ENCODE assay signal across 11 mouse cellular contexts in the genomic region with DNA sequence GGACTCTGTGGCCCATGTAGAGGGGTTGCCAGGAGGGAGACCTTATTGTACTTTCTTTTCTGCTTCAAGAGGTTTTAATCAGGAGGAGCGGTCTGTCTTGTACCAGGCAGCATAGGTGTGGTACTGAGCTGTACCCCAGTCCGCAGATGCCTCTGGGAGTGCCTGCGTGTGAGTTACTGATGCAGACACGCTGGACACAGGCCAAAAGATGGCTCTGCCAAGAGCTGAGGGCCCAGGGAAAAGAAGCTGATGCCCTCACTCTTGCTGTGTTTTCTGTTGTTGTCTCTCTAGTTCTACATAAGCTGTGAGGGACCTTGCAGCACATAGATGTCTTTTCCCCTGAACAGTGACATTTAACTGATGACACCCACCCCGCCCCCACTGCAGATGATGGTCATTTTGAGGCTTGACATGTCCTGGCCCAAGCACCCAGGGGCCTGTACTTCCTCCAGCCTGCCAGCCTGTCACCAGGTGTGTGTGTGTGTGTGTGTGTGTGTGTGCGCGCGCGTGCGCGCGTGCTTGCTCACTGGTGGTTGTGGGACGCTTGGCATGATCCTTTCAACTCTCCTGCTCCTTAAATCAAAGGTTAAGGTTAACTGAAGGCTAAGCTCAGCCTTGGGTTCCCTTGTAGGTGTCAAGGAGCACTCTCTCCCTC. TPM values are rescaled to one million over a fixed set of nuclear protein-coding genes. Genes with fewer than 3 reads are reported as not detected.
A peak's percentile ranks its signal among the peaks of the same experiment; 100 is the strongest.
DNase-seq lines count a peak whose midpoint lies in the region; ATAC-seq and TF ChIP-seq lines count a peak whose summit lies in the region.
"Had no signal": no experiment of that assay in that cellular context is flagged by ENCODE, and none has a peak within 500 bp of the region (broad histone marks: within the 10 kb centered on the region; RNA-seq: fewer than 3 reads in every experiment).

No protein-coding gene starts in this region.

- H3K4me3 ChIP-seq in heart, embryonic 13.5 days = no peak overlapping the region
- no peak overlapping the region for H3K4me3 ChIP-seq in midbrain, embryonic 10.5 days
- H3K4me3 ChIP-seq in midbrain, embryonic 16.5 days (ENCODE audit: low read depth, low read length) = no peak overlapping the region
- H3K4me3 ChIP-seq in forebrain, embryonic 13.5 days = no peak overlapping the region
- H3K4me3 ChIP-seq: limb, embryonic 13.5 days; midbrain, embryonic 12.5 days had no signal

- no peak for TF ChIP-seq CTCF in brain, embryonic 14.5 days (IDR thresholded peaks at IDR 0.05; ENCODE audit: borderline replicate concordance, extremely low read depth, insufficient read depth, insufficient read length)

- TF ChIP-seq POLR2A in brain, embryonic 14.5 days (IDR thresholded peaks at IDR 0.05; ENCODE audit: borderline replicate concordance, extremely low read depth, insufficient read depth, insufficient read length, poor library complexity, severe bottlenecking) = no peak

- 83% methylated on average over 13 of the region's 13 CpGs for WGBS in heart, embryonic 13.5 days
- 97% methylated on average over 13 of the region's 13 CpGs for WGBS in midbrain, embryonic 10.5 days
- 91% methylated on average over 13 of the region's 13 CpGs for WGBS in midbrain, embryonic 16.5 days
- 89% methylated on average over 13 of the region's 13 CpGs for WGBS in forebrain, embryonic 13.5 days

- H3K4me2 ChIP-seq in heart, embryonic 13.5 days = no peak overlapping the region
- H3K4me2 ChIP-seq in midbrain, embryonic 16.5 days (ENCODE audit: low read length) = no peak overlapping the region
- H3K4me2 ChIP-seq in forebrain, embryonic 13.5 days = no peak overlapping the region
- H3K4me2 ChIP-seq: limb, embryonic 13.5 days; midbrain, embryonic 12.5 days had no signal

- no peak for ATAC-seq in heart, embryonic 13.5 days (ENCODE audit: extremely low read depth, insufficient number of reproducible peaks, low FRiP score, low TSS enrichment)
- ATAC-seq in midbrain, embryonic 16.5 days = no peak
- no peak for ATAC-seq in forebrain, embryonic 13.5 days

- peak overlapping the region; percentile 47 for H3K9ac ChIP-seq in heart, embryonic 13.5 days
- H3K9ac ChIP-seq in midbrain, embryonic 16.5 days (ENCODE audit: low read depth, low read length) = no peak overlapping the region
- no peak overlapping the region for H3K9ac ChIP-seq in forebrain, embryonic 13.5 days
- H3K9ac ChIP-seq: limb, embryonic 13.5 days; midbrain, embryonic 12.5 days had no signal

- intact Hi-C loops in heart, postnatal 25 days (cut with DNase I) = no loop called here

- peaks cover 85% of the 10 kb centered on the region for H3K4me1 ChIP-seq in heart, embryonic 13.5 days
- peaks cover 28% of the 10 kb centered on the region for H3K4me1 ChIP-seq in midbrain, embryonic 10.5 days
- H3K4me1 ChIP-seq in midbrain, embryonic 16.5 days (ENCODE audit: control insufficient read depth, insufficient read depth, low read length) = peaks cover 10% of the 10 kb centered on the region
- H3K4me1 ChIP-seq in forebrain, embryonic 13.5 days = peaks cover 46% of the 10 kb centered on the region

- no peaks in the 10 kb centered on the region for H3K9me3 ChIP-seq in heart, embryonic 13.5 days
- H3K9me3 ChIP-seq in midbrain, embryonic 10.5 days (replicated peaks) = no peaks in the 10 kb centered on the region
- H3K9me3 ChIP-seq in midbrain, embryonic 16.5 days (replicated peaks; ENCODE audit: control insufficient read depth, low read length, poor library complexity, severe bottlenecking) = no peaks in the 10 kb centered on the region
- H3K9me3 ChIP-seq in forebrain, embryonic 13.5 days (replicated peaks) = no peaks in the 10 kb centered on the region
- H3K9me3 ChIP-seq: limb, embryonic 13.5 days; midbrain, embryonic 12.5 days had no signal

- no peaks in the 10 kb centered on the region for H3K27me3 ChIP-seq in heart, embryonic 13.5 days (replicated peaks)
- no peaks in the 10 kb centered on the region for H3K27me3 ChIP-seq in midbrain, embryonic 10.5 days (ENCODE audit: low read depth, poor library complexity, severe bottlenecking)
- no peaks in the 10 kb centered on the region for H3K27me3 ChIP-seq in midbrain, embryonic 16.5 days (ENCODE audit: control insufficient read depth, insufficient read depth, low read depth, low read length)
- H3K27me3 ChIP-seq in forebrain, embryonic 13.5 days = no peaks in the 10 kb centered on the region
- H3K27me3 ChIP-seq: limb, embryonic 13.5 days; midbrain, embryonic 12.5 days had no signal

- no peak for DNase-seq in heart, postnatal 25 days (ENCODE audit: low spot score)
- no peak for DNase-seq in midbrain, embryonic 10.5 days (ENCODE audit: low spot score)
- DNase-seq in brain, embryonic 14.5 days (ENCODE audit: low read depth) = peak; percentile 61
- DNase-seq in spleen, postnatal 14 days (ENCODE audit: low spot score in 2 of 2) = peak; percentile 40 to 51
- DNase-seq in embryo, embryonic 10.5 days (ENCODE audit: low spot score) = no peak
- DNase-seq: cerebellum, adult 9-10 months had no signal

- H3K36me3 ChIP-seq in heart, embryonic 13.5 days = peaks cover 39% of the 10 kb centered on the region
- peaks cover 97% of the 10 kb centered on the region for H3K36me3 ChIP-seq in midbrain, embryonic 10.5 days
- H3K36me3 ChIP-seq in midbrain, embryonic 16.5 days (ENCODE audit: control insufficient read depth, insufficient read depth, low read length) = no peaks in the 10 kb centered on the region
- H3K36me3 ChIP-seq in forebrain, embryonic 13.5 days (ENCODE audit: poor library complexity, severe bottlenecking) = peaks cover 23% of the 10 kb centered on the region; the same call in 1 of the 2 replicates

- no peak overlapping the region; the same call in 1 of the 2 replicates for H3K27ac ChIP-seq in heart, embryonic 13.5 days (replicated peaks)
- peak overlapping the region; percentile 34; the same call in 1 of the 2 replicates for H3K27ac ChIP-seq in midbrain, embryonic 10.5 days (replicated peaks)
- no peak overlapping the region for H3K27ac ChIP-seq in midbrain, embryonic 16.5 days (ENCODE audit: low read length)
- H3K27ac ChIP-seq in forebrain, embryonic 13.5 days = no peak overlapping the region
- H3K27ac ChIP-seq: midbrain, embryonic 12.5 days had no signal

RNA-seq across cellular contexts. Expression of gene Bcl2l11, which starts 29.7 kb away (rescaled TPM):
- 13.5 and 15.4 TPM in 2 replicates for polyA plus RNA-seq in heart, embryonic 13.5 days (2015; fragmentation: Nextera tagmentation; extraction: Ambion mirVana)
- total RNA-seq in heart, postnatal 25 days (2021) = 10 to 100 TPM; 15.2 to 18.8 TPM
- polyA plus RNA-seq in midbrain, embryonic 10.5 days (2016; fragmentation: Nextera tagmentation; extraction: Ambion mirVana) = 25.0 and 25.1 TPM in 2 replicates
- 7.4 and 9.4 TPM in 2 replicates for polyA plus RNA-seq in midbrain, embryonic 16.5 days (2015; fragmentation: Nextera tagmentation; extraction: Ambion mirVana)
- 13.8 and 17.0 TPM in 2 replicates for polyA plus RNA-seq in brain, embryonic 14.5 days (2012; rRNA removed)
- 11.0 and 12.1 TPM in 2 replicates for polyA plus RNA-seq in forebrain, embryonic 13.5 days (2015; fragmentation: Nextera tagmentation; extraction: Ambion mirVana)

Comparison
In these comparisons a context has a peak if more than half of its experiments do, and no peak if none do; other contexts are left out.
1. DNase-seq: peak in brain, embryonic 14.5 days (single experiment) and spleen, postnatal 14 days (2 of 2); none in heart, postnatal 25 days (single experiment), midbrain, embryonic 10.5 days (single experiment) and embryo, embryonic 10.5 days (single experiment).